Mouse (Mus musculus) olfactory bulb, adult 2 months (tissue): ENCODE measurements around the gene Cidec.

Experiments
- CTCF ChIP-seq: fragments of 200-500 bp; IDR thresholded peaks from 2 replicates; pipeline ENCODE4 v1.5.1; 2012; ENCODE audit warnings: low read depth, mild to moderate bottlenecking, low read length, moderate library complexity; ENCODE audit not compliant: insufficient read depth
- POLR2A ChIP-seq: fragments of 200-500 bp; IDR thresholded peaks from 2 replicates; pipeline ENCODE4 v1.6.1; 2012; ENCODE audit warnings: mild to moderate bottlenecking, low read depth, low read length, moderate library complexity; ENCODE audit not compliant: insufficient read depth

- no peak for TF ChIP-seq CTCF
- no peak for TF ChIP-seq POLR2A
These were observed 5.7 kb upstream of the Cidec start for GRCm38 (mm10) chr6:113441147-113441680.
